Mouse (Mus musculus): ENCODE measurements around the gene Rflna.

Gene Rflna

DNA sequence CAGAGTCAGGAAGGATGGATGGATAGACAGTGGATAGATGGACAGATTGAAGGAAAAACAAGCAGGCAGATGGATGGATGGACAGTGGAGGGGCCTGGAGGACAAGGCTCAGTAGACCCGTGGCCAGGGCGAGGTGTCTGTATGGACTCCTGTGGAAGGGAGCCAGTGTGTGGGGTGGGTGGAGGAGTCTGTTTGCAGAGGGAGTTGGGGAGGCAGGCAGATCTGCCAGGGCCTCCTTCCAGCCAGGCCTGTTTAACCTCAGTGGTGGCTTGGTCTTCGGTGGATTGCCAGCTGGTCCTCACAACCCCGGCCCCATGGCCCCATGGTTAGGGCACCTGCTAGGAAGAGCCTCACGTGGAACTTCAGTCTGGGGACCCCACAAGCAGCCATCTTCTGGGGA is 3.9 kb downstream of the Rflna start:
- no peak for DNase-seq

DNA sequence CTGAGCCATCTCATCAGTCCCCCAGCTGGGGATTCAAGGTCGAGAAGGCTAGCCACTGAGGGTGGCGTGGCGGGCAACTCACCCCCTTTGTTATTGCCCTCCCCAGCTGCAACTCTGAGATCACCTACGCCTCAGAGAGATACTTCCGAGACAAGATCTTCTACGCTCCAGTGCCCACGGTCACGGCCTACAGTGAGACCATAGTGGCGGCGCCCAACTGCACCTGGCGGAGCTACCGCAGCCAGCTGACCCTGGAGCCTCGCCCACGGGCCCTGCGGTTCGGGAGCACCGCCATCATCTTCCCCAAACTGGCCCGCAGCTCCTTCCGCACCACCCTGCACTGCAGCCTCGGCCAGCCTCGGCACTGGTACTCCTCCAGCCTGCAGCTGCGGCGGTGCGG is 8.1 kb downstream of the Rflna start:
- no peak for DNase-seq

GRCm38 (mm10) chr5:125011628-125012027 is 8.6 kb downstream of the Rflna start:
- no peak for DNase-seq

DNA sequence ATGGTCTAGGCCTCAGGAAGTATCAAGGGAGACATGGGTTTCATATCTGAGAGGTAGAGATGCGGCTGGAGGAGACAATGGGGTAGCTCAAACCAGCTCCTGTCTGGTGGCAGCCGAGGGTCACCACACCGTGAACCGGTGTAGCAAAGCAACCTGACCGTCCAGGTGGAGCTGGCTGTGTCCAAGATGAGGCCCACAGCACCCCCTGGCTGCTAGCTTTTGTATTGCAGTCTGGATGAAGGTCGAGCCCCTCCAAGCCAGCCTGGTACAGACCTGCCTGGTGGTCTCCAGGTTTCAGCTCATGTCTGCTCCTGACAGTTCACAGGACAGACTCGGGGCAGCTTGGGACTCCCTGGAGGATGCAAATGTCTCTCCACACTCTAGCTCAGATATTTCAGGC is 11.5 kb downstream of the Rflna start:
- peak in 1 of 2 experiments; percentile 38 for DNase-seq

DNA sequence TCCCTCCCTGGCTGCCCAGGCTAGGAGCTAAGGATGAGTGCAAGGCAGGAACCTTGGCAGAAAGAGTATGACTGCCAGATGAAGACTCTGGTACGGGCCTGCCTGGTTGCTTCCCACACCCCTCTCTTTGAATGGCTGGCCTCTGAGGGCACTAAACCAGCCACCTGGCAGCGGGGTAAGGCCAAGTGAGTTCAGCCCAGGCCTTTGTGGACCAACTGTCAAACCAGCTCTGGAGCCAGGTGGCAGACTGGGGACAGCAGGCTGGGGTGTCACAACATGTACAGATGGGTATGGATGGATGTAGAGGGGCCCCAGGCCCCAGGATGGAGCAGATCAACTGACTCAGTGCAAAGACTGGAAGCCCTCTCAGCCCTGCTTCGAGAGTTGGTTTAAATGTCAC is 12.0 kb downstream of the Rflna start:
- DNase-seq = no peak

GRCm38 (mm10) chr5:125015576-125015975 is 12.6 kb downstream of the Rflna start:
- no peak for DNase-seq

- no peak for DNase-seq
Measured at GRCm38 (mm10) chr5:125016421-125017242, 13.6 kb downstream of the Rflna start.

GRCm38 (mm10) chr5:125017332-125017731 is 14.3 kb downstream of the Rflna start:
- DNase-seq = no peak

GRCm38 (mm10) chr5:125019099-125019498 is 16.1 kb downstream of the Rflna start:
- DNase-seq = no peak

DNA sequence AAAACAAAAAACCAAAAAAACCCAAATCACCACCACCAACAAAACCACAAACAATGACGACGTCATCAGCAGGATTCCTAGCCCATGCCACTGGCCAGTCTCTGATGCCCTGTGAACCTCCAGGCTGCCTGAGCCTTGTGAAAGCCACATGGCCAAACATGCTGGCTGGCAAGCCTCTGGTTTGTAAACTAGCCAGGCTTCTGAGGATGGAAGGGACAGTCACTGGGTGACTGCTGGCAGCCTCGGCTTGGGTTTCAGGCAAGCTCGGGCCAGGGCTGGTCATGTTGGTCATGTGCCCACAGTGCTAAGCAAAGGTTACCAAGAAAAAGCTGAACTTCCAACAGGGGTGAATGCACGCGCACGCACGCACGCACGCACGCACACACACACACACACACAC is 18.3 kb downstream of the Rflna start:
- no peak for DNase-seq

DNA sequence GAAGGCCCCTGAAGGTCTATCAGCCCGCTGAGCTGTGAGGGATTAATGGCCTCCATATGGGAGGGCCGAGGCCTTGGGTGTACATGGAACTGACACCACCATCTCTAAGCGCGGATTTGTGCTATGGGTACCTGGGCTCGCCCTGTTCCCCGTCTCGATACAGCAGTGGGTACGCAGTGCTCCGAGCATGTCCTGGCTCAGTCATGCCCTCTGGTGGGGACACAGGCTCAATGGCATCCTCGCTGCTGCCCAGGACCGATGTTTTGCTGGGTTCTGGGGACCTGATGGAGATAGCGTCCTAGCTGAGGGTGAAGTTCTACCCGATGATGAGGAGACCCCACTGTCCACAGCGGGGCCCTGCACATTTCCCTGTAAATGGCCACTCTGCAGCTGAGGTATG is 21.0 kb downstream of the Rflna start:
- DNase-seq = no peak

GRCm38 (mm10) chr5:125028371-125028770 is 25.4 kb downstream of the Rflna start:
- DNase-seq = no peak

DNA sequence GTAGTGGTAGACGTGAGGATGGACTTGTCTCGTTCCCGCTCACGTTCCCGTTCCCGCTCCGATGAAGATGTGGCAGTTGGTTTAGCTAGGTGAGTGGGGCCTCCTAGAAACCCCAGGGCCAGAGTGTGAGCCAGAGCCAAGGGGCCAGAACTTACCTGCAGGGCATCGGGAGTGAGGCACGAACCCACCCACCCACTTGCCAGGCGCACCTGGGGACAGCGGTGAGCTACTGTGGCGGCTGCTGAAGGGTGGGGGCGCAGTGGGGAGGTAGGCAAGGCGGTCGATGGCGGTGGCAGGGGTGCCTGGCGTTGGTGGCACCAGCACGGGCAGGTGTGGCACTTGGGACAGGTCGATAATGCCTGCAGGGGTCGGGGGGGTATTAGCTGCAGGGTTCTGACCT is 25.9 kb downstream of the Rflna start:
- DNase-seq = no peak

DNA sequence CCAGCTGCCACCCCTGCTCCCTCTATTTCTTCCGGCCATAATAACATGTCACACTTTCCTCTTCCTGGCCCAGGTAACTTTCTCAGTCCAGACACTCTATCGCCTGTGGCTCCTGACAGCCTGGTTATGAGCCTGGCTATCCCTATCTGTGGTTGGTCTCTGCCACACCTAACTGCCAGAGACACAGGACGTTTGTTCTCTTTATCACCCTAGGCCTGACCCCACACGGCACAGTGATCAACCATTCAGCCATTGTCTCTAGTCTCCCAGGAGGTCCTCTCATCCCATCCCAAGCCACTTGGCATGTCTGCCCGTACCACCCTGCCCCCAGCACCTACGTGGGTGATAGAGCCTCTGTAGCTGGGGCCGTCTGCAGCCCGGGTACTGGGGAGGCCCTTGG is 33.5 kb downstream of the Rflna start:
- DNase-seq = no peak

DNA sequence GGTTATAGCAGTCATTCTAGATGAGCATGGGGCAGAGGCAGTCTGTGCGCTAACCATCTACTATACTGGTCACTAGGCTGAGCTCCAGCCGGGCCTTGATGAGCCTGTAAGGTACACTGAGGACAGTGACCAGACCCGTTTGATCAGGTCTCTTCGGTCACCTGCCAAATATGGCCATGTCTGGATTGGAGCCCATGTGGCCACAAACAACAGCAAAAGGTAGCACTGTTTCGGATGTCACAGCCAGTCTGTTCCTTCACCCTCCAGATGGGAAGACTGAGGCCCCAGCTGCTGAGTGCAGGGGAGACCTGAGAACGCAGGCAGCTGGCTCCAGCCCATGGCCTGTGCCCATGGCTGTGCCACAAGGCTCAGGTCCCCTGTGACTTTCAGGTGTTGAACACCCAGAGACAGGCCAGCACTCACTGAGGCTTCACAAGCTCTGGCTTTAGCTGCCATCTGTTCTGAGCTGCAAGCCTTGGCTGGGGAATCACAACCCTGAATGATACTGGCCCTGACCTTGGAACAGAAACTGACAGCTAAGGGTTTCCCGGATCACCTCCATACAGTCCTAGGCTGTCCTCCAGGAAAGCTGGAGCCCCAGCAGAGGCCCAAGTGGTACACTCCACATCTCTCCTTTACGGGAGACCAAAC is 36.5 kb downstream of the Rflna start:
- no peak for DNase-seq

DNA sequence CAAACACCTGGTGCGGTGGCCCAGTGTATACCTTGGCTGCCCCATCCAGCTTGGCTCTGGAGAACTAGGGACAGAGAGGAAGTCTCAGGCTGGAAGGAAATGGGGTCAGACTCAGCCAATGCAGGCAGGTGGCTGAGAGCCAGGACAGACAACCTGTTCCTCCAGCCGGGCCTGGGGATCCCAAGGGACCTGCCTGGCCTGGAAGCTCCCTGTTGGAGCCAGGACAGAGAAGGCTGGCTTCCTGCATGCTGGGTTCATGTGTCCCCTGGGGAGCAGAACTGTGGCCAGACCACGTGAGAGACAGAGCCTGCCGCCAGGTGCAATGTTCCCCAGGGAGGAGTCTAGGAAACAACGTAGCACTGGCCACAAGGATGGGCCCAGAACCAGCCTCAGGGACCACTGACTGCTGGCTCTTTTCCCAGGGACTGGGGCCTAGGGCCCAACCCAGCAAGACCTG is 37.1 kb downstream of the Rflna start:
- no peak for DNase-seq

- DNase-seq = no peak
Measured at GRCm38 (mm10) chr5:125041578-125041977, 38.6 kb downstream of the Rflna start.

DNA sequence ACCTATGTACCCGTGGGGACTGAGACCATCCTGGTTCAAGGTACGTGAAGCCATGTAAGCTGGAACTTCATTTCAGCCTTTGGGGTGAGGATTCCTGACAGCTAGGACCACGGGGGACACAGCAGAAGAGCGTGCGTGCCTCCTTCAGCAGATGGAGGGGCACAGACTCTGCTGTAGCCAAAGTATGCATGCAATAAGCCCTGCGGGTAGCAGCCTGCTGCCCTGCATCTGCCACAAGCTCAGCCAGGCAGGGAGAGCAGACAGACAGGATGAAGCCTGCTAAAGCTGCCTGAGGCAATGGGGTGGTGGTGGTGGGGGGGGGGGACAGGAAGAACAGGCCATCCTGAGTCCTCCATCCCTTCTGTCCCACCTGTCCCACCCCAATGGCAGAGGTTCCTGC is 40.4 kb downstream of the Rflna start:
- no peak for DNase-seq

- no peak for DNase-seq
Measured at GRCm38 (mm10) chr5:125045202-125045601, 42.2 kb downstream of the Rflna start.

- DNase-seq = no peak
Measured at GRCm38 (mm10) chr5:125046436-125046835, 43.4 kb downstream of the Rflna start.

GRCm38 (mm10) chr5:125049481-125049880 is 46.5 kb downstream of the Rflna start:
- no peak for DNase-seq

- DNase-seq = no peak
Measured at GRCm38 (mm10) chr5:125052237-125052602, 49.2 kb downstream of the Rflna start.

- DNase-seq = no peak
Measured at GRCm38 (mm10) chr5:125052603-125053488, 49.8 kb downstream of the Rflna start.

All from thymus, adult 18-20 months (tissue).